Mouse (Mus musculus) frontal cortex, adult (tissue): ENCODE results near the gene Prlr.

Experiments
- ATAC-seq: cut with Nextera tagmentation; 2 replicates; pipeline ENCODE4 v1.9.2; 2017; ENCODE audit warnings: mild to moderate bottlenecking, moderate library complexity, mixed read lengths; ENCODE audit not compliant: low TSS enrichment

The Prlr gene

GRCm38 (mm10) chr15:10325080-10325479, 148.0 kb downstream of the Prlr start, which contains the start of gene Gm21973:
Gene Gm21973, plus strand, starts transcription at chr15:10325380.
- ATAC-seq = no peak

- ATAC-seq = no peak
These were observed 153.6 kb downstream of the Prlr start for GRCm38 (mm10) chr15:10330626-10331025.

- no peak for ATAC-seq
These were observed 155.5 kb downstream of the Prlr start for GRCm38 (mm10) chr15:10332566-10332965.

GRCm38 (mm10) chr15:10338606-10339005, 161.6 kb downstream of the Prlr start:
- no peak for ATAC-seq

GRCm38 (mm10) chr15:10347044-10347443, 170.0 kb downstream of the Prlr start:
- ATAC-seq = no peak

- no peak for ATAC-seq
These were observed 181.3 kb downstream of the Prlr start, which contains the start of gene Agxt2 for GRCm38 (mm10) chr15:10358039-10358948. Gene Agxt2, plus strand, starts transcription at chr15:10358532.

- ATAC-seq = no peak
These were observed 189.3 kb downstream of the Prlr start for GRCm38 (mm10) chr15:10366331-10366730.

GRCm38 (mm10) chr15:10375404-10375803, 198.4 kb downstream of the Prlr start:
- no peak for ATAC-seq

GRCm38 (mm10) chr15:10378338-10378959, 201.4 kb downstream of the Prlr start:
- peak; percentile 81; the same call in 1 of the 2 replicates for ATAC-seq

- ATAC-seq = no peak
These were observed 202.9 kb downstream of the Prlr start for GRCm38 (mm10) chr15:10379757-10380458.

GRCm38 (mm10) chr15:10387263-10387662, 210.2 kb downstream of the Prlr start:
- no peak for ATAC-seq
